Mouse (Mus musculus) embryonic fibroblast, embryonic 13.5 days (primary cell): Measurements from ENCODE around the gene Fto.

ENCODE experiments used
- CTCF ChIP-seq: IDR thresholded peaks from 2 replicates; pipeline ENCODE4 v1.5.1; 2011; ENCODE audit warnings: mild to moderate bottlenecking, control low read depth, low read length, moderate library complexity, borderline replicate concordance; ENCODE audit not compliant: insufficient read depth
- POLR2A ChIP-seq: IDR thresholded peaks from 2 replicates; pipeline ENCODE4 v1.6.1; 2011; ENCODE audit warnings: low read depth, mild to moderate bottlenecking, control low read depth, low read length, moderate library complexity

DNA sequence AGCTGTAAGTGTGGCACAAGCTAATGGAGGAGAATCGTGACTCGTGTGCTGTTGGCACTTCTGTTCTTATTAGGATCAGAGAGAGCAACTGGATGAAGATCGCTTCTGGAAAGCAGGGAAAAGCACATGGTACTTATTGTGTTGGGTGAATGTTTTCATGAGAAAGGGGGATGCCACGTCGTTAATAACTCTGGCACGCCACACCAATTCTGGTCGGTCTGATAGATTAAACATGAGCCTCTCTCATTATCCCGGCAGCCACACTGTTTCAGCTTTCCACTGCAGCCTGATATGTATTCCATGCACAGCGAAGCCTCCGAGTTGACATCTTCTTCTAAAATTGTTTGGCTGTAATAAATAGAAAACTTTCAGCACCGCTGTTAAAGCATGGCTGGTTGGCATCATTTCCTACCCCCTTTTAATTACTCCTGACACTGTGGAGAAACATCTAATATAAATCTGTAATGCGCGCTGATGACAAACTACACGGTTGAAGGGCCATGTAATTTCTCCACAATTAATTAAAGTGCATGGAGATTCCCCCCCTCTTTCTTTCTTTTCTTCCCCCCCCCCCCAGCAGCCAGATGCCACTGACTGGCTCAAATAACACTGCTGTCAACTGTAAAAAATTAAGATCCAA is 298.5 kb downstream of the Fto start:
- TF ChIP-seq CTCF (no peak), POLR2A (no peak)
